Mouse (Mus musculus) thymus, adult 2 months (tissue): ENCODE measurements around the gene Haghl. TPM values are rescaled to one million over a fixed set of nuclear protein-coding genes. Genes with fewer than 3 reads are reported as not detected.
A peak's percentile ranks its signal among the peaks of the same experiment; 100 is the strongest.

Experiments used
- DNase-seq: peaks from one replicate; pipeline ENCODE4 v3.0.0; 2021
- H3K27ac ChIP-seq: fragments of 200-500 bp; 2 replicates; pipeline ENCODE4 v1.5.1; 2012; ENCODE audit warnings: low read length, control low read depth; ENCODE audit not compliant: control insufficient read depth, insufficient read depth
- H3K27me3 ChIP-seq: fragments of 200-500 bp; 2 replicates; pipeline ENCODE4 v1.6.1; 2012; ENCODE audit warnings: mild to moderate bottlenecking, low read length, moderate library complexity, mixed read lengths; ENCODE audit not compliant: control insufficient read depth, insufficient read depth
- H3K36me3 ChIP-seq: fragments of 200-500 bp; 2 replicates; pipeline ENCODE4 v1.6.1; 2012; ENCODE audit warnings: mild to moderate bottlenecking, low read length, moderate library complexity; ENCODE audit not compliant: control insufficient read depth, insufficient read depth
- H3K4me1 ChIP-seq: fragments of 200-500 bp; replicated peaks from 2 replicates; pipeline ENCODE4 v1.6.1; 2012; ENCODE audit warnings: low read length; ENCODE audit not compliant: control insufficient read depth, insufficient read depth
- H3K4me3 ChIP-seq: fragments of 200-500 bp; 2 replicates; pipeline ENCODE4 v1.5.1; 2012; ENCODE audit warnings: mild to moderate bottlenecking, low read length, control low read depth, moderate library complexity; ENCODE audit not compliant: control insufficient read depth, insufficient read depth
- CTCF ChIP-seq: fragments of 200-500 bp; IDR thresholded peaks from 2 replicates; pipeline ENCODE4 v1.5.1; 2012; ENCODE audit warnings: mild to moderate bottlenecking, control low read depth, low read length, moderate library complexity, borderline replicate concordance; ENCODE audit not compliant: control insufficient read depth, poor library complexity, insufficient read depth; ENCODE audit errors: extremely low read depth
- POLR2A ChIP-seq: fragments of 200-500 bp; IDR thresholded peaks from 2 replicates; pipeline ENCODE4 v1.6.1; 2012; ENCODE audit warnings: mild to moderate bottlenecking, low read length, control low read depth, moderate library complexity; ENCODE audit not compliant: control insufficient read depth, poor library complexity, insufficient read depth; ENCODE audit errors: extremely low read depth
- WGBS: fragments of 180-500 bp; shearing (Covaris S2); methylation state at CpG from one replicate; pipeline ENCODE4 v1.1.7; 2018; 5-methylcytosine and 5-hydroxymethylcytosine counted together
- polyA plus RNA-seq: library from polyadenylated mRNA; depleted of rRNA; stranded (reverse); fragments of >200 nt; gene quantifications from 2 replicates; pipeline ENCODE4 v1.2.3, GENCODE M21; 2012

The Haghl gene
- polyA plus RNA-seq, 1 experiment: 80.3 TPM

- Histone ChIP-seq H3K4me1 (peaks cover 40% of the 10 kb centered on the region), H3K4me3 (peak overlapping the region; percentile 79), H3K36me3 (peaks cover 4% of the 10 kb centered on the region; the same call in 1 of the 2 replicates), H3K27me3 (no peaks in the 10 kb centered on the region), H3K27ac (no peak overlapping the region; the same call in 1 of the 2 replicates)
- DNase-seq: no peak
- 54% methylated on average over 8 of the region's 8 CpGs for WGBS
- TF ChIP-seq CTCF (no peak), POLR2A (no peak)
Measured at GRCm38 (mm10) chr17:25828223-25828594, 42.7 kb upstream of the Haghl start.

GRCm38 (mm10) chr17:25827546-25828222, 42.2 kb upstream of the Haghl start:
- H3K4me1 ChIP-seq: peaks cover 43% of the 10 kb centered on the region
- 95% methylated on average over 22 of the region's 22 CpGs for WGBS
- DNase-seq: no peak

GRCm38 (mm10) chr17:25827011-25827410, 41.5 kb upstream of the Haghl start:
- Histone ChIP-seq H3K27me3 (no peaks in the 10 kb centered on the region), H3K4me3 (no peak overlapping the region), H3K36me3 (peaks cover 4% of the 10 kb centered on the region; the same call in 1 of the 2 replicates), H3K4me1 (peaks cover 40% of the 10 kb centered on the region), H3K27ac (no peak overlapping the region)
- 97% methylated on average over 13 of the region's 13 CpGs for WGBS
- TF ChIP-seq CTCF: no peak
- TF ChIP-seq POLR2A: no peak
- no peak for DNase-seq

More at GRCm38 (mm10) chr17:25827546-25828222, 42.2 kb upstream of the Haghl start:
- no peak for TF ChIP-seq POLR2A
- TF ChIP-seq CTCF: no peak
- no peak overlapping the region for H3K4me3 ChIP-seq
- H3K27ac ChIP-seq: no peak overlapping the region
- peaks cover 4% of the 10 kb centered on the region; the same call in 1 of the 2 replicates for H3K36me3 ChIP-seq
- no peaks in the 10 kb centered on the region for H3K27me3 ChIP-seq

- Histone ChIP-seq H3K27ac (no peak overlapping the region), H3K4me1 (peaks cover 31% of the 10 kb centered on the region), H3K27me3 (no peaks in the 10 kb centered on the region; the same call in 1 of the 2 replicates), H3K36me3 (peaks cover 4% of the 10 kb centered on the region; the same call in 1 of the 2 replicates), H3K4me3 (no peak overlapping the region)
- TF ChIP-seq POLR2A (no peak), CTCF (no peak)
- no peak for DNase-seq
- 98% methylated on average over 27 of the region's 27 CpGs for WGBS
Measured at GRCm38 (mm10) chr17:25825984-25826570, 40.6 kb upstream of the Haghl start.

GRCm38 (mm10) chr17:25825311-25825710, 39.8 kb upstream of the Haghl start:
- no peak overlapping the region for H3K4me3 ChIP-seq
- peaks cover 31% of the 10 kb centered on the region for H3K4me1 ChIP-seq
- H3K36me3 ChIP-seq: no peaks in the 10 kb centered on the region
- no peak for TF ChIP-seq CTCF
- no peak for TF ChIP-seq POLR2A
- WGBS: 97% methylated on average over 6 of the region's 6 CpGs
- H3K27me3 ChIP-seq: no peaks in the 10 kb centered on the region; the same call in 1 of the 2 replicates
- H3K27ac ChIP-seq: no peak overlapping the region
- DNase-seq: no peak

GRCm38 (mm10) chr17:25824362-25825142, 39.1 kb upstream of the Haghl start:
- no peak for DNase-seq
- WGBS: 82% methylated on average over 17 of the region's 17 CpGs
- H3K4me1 ChIP-seq: peaks cover 28% of the 10 kb centered on the region
- H3K4me3 ChIP-seq: peak overlapping the region; percentile 96
- no peaks in the 10 kb centered on the region for H3K36me3 ChIP-seq
- H3K27me3 ChIP-seq: peaks cover 3% of the 10 kb centered on the region; the same call in 1 of the 2 replicates
- H3K27ac ChIP-seq: no peak overlapping the region
- TF ChIP-seq POLR2A (no peak), CTCF (no peak)
